Mouse (Mus musculus) small intestine, adult 2 months (tissue): Measurements from ENCODE around the gene Catspere2.
"Not testable (repeated sequence)": the region's sequence is repeated elsewhere in the genome, so short reads cannot be mapped to it uniquely, and the experiment has no call there.

Source experiments
- CTCF ChIP-seq: fragments of 200-500 bp; IDR thresholded peaks from 2 replicates; pipeline ENCODE4 v1.5.1; 2012; ENCODE audit warnings: low read depth, mild to moderate bottlenecking, control low read depth, inconsistent platforms, low read length, moderate library complexity, mixed read lengths; ENCODE audit not compliant: insufficient replicate concordance, insufficient read length; ENCODE audit errors: extremely low read depth
- POLR2A ChIP-seq: fragments of 200-500 bp; IDR thresholded peaks from 2 replicates; pipeline ENCODE4 v1.6.1; 2012; ENCODE audit warnings: low read depth, mild to moderate bottlenecking, control low read depth, inconsistent platforms, low read length, moderate library complexity

- not testable (repeated sequence) for TF ChIP-seq CTCF
- TF ChIP-seq POLR2A, result peak; percentile 28; the same call in 1 of the 2 replicates
These were observed 204.1 kb downstream of the Catspere2 start, which contains the start of gene Desi2 for GRCm38 (mm10) chr1:178187216-178187791.
